Mouse (Mus musculus): ENCODE measurements around the gene Zfp106. TPM values are rescaled to one million over a fixed set of nuclear protein-coding genes. Genes with fewer than 3 reads are reported as not detected.
A peak's percentile ranks its signal among the peaks of the same experiment; 100 is the strongest.

Zfp106 gene
- polyA plus RNA-seq, 1 experiment: 87.6 TPM

DNA sequence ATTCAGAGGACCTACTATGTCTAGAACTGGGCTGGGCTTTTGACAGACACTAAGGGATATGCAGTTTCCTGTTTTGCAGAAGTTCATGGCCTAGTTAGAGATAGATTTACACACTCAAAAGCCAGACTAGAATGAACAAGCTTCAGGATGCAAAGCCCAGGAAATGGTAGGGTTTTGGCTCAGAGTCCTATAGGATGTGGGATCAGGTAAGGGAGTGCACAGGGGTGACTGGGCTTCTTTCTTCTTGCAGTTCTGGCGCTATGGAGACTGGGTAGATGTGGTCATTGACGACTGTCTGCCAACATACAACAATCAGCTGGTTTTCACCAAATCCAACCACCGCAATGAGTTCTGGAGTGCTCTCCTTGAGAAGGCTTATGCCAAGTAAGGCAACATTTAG lies 79.4 kb downstream of the Zfp106 start:
- H3K27me3 ChIP-seq (ENCODE audit: control insufficient read depth, insufficient read depth, low read length): no peaks in the 10 kb centered on the region
- TF ChIP-seq POLR2A (IDR thresholded peaks at IDR 0.05; ENCODE audit: control insufficient read depth, extremely low read depth, insufficient read depth, low read length, poor library complexity): no peak
- no peak for TF ChIP-seq CTCF (IDR thresholded peaks at IDR 0.05; ENCODE audit: borderline replicate concordance, control insufficient read depth, extremely low read depth, insufficient read depth, low read length, poor library complexity)
- H3K4me3 ChIP-seq (ENCODE audit: control insufficient read depth, insufficient read depth, low read length): no peak overlapping the region
- 89% methylated on average over 3 of the region's 3 CpGs for WGBS
- H3K4me1 ChIP-seq (replicated peaks; ENCODE audit: control insufficient read depth, insufficient read depth, low read length): peaks cover 51% of the 10 kb centered on the region
- H3K36me3 ChIP-seq (ENCODE audit: control insufficient read depth, insufficient read depth, low read length): no peaks in the 10 kb centered on the region
- no peak for DNase-seq
- peak overlapping the region; percentile 98 for H3K27ac ChIP-seq (ENCODE audit: control insufficient read depth, insufficient read depth, low read length)

DNA sequence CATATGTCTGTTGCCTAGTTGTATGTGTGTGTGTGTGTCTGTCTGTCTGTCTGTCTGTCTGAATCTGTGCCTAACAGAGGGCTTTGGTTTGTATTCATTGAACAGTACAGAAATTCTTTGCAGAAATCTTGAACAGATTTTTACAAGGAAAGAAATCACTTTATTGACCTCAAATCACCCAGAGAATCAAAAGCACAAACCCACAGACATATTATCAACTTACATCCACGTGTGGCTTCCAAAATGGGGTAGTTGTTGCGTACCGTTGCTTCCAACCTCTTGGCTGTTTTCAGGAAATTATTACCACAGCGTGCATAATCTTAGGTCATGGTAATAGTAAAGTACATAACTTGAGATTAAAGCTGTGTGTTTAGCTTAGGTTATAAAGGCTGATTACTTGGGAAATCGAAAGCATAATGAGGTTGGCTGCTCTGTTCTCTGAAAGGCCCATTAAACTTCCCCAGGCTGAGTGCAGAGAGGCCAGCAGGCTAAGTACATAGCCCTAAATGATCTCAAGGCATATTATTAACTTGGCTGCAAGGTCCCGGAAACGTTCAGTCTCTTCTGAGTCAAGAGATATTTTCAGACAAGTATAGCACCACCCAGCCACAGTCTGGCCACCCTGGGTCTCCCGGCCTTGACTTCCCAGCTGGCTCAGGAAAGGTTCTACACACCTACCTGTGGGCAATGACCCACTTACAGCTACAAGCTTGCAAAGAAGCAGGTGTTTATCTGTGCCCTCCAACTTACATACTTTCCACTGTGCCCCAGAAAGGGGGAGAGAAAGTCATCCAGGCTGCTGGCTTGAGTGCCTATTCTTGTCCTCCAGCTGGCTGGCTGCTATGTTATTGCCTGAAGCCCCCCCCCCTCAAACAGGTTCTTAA lies 80.9 kb downstream of the Zfp106 start:
- Histone ChIP-seq H3K27ac (ENCODE audit: control insufficient read depth, insufficient read depth, low read length) (peak overlapping the region; percentile 98), H3K4me1 (replicated peaks; ENCODE audit: control insufficient read depth, insufficient read depth, low read length) (peaks cover 51% of the 10 kb centered on the region), H3K27me3 (ENCODE audit: control insufficient read depth, insufficient read depth, low read length) (no peaks in the 10 kb centered on the region), H3K36me3 (ENCODE audit: control insufficient read depth, insufficient read depth, low read length) (no peaks in the 10 kb centered on the region), H3K4me3 (ENCODE audit: control insufficient read depth, insufficient read depth, low read length) (no peak overlapping the region)
- 27% methylated on average over 8 of the region's 8 CpGs for WGBS
- TF ChIP-seq POLR2A (IDR thresholded peaks at IDR 0.05; ENCODE audit: control insufficient read depth, extremely low read depth, insufficient read depth, low read length, poor library complexity) (no peak), CTCF (IDR thresholded peaks at IDR 0.05; ENCODE audit: borderline replicate concordance, control insufficient read depth, extremely low read depth, insufficient read depth, low read length, poor library complexity) (no peak)
- peak; percentile 69 for DNase-seq

- TF ChIP-seq CTCF (IDR thresholded peaks at IDR 0.05; ENCODE audit: borderline replicate concordance, control insufficient read depth, extremely low read depth, insufficient read depth, low read length, poor library complexity): no peak
- TF ChIP-seq POLR2A (IDR thresholded peaks at IDR 0.05; ENCODE audit: control insufficient read depth, extremely low read depth, insufficient read depth, low read length, poor library complexity): no peak
- H3K36me3 ChIP-seq (ENCODE audit: control insufficient read depth, insufficient read depth, low read length): no peaks in the 10 kb centered on the region
- 74% methylated on average over 8 of the region's 8 CpGs for WGBS
- no peaks in the 10 kb centered on the region for H3K27me3 ChIP-seq (ENCODE audit: control insufficient read depth, insufficient read depth, low read length)
- DNase-seq: no peak
- H3K4me3 ChIP-seq (ENCODE audit: control insufficient read depth, insufficient read depth, low read length): no peak overlapping the region
- H3K27ac ChIP-seq (ENCODE audit: control insufficient read depth, insufficient read depth, low read length): peak overlapping the region; percentile 26
- peaks cover 51% of the 10 kb centered on the region for H3K4me1 ChIP-seq (replicated peaks; ENCODE audit: control insufficient read depth, insufficient read depth, low read length)
Observed at GRCm38 (mm10) chr2:120481921-120482320, 81.7 kb downstream of the Zfp106 start.

DNA sequence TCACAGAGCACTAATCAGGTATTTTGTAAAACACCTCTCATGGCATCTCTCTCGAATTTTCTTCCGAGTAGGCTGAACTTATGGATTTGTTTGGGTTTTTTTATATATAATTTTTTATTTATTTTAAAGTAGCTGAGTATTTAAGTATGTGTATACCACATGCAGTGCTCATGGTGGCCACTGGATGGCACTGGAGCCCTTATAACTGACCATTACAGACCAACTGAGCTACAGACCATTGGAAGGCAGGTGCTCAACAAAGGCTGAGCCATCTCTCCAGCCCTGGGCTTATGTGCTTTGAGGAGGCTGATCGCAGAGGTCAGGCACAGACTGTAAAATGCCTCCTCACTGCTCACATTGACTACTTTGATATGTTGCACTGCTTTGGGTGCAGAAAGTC lies 85.0 kb downstream of the Zfp106 start:
- DNase-seq: peak; percentile 86
- H3K4me1 ChIP-seq (replicated peaks; ENCODE audit: control insufficient read depth, insufficient read depth, low read length): peaks cover 28% of the 10 kb centered on the region
- no peak for TF ChIP-seq POLR2A (IDR thresholded peaks at IDR 0.05; ENCODE audit: control insufficient read depth, extremely low read depth, insufficient read depth, low read length, poor library complexity)
- TF ChIP-seq CTCF (IDR thresholded peaks at IDR 0.05; ENCODE audit: borderline replicate concordance, control insufficient read depth, extremely low read depth, insufficient read depth, low read length, poor library complexity): peak; percentile 42; the same call in 1 of the 2 replicates
- 45% methylated on average over 3 of the region's 3 CpGs for WGBS
- H3K27ac ChIP-seq (ENCODE audit: control insufficient read depth, insufficient read depth, low read length): no peak overlapping the region
- H3K27me3 ChIP-seq (ENCODE audit: control insufficient read depth, insufficient read depth, low read length): no peaks in the 10 kb centered on the region
- H3K36me3 ChIP-seq (ENCODE audit: control insufficient read depth, insufficient read depth, low read length): no peaks in the 10 kb centered on the region
- no peak overlapping the region for H3K4me3 ChIP-seq (ENCODE audit: control insufficient read depth, insufficient read depth, low read length)

DNA sequence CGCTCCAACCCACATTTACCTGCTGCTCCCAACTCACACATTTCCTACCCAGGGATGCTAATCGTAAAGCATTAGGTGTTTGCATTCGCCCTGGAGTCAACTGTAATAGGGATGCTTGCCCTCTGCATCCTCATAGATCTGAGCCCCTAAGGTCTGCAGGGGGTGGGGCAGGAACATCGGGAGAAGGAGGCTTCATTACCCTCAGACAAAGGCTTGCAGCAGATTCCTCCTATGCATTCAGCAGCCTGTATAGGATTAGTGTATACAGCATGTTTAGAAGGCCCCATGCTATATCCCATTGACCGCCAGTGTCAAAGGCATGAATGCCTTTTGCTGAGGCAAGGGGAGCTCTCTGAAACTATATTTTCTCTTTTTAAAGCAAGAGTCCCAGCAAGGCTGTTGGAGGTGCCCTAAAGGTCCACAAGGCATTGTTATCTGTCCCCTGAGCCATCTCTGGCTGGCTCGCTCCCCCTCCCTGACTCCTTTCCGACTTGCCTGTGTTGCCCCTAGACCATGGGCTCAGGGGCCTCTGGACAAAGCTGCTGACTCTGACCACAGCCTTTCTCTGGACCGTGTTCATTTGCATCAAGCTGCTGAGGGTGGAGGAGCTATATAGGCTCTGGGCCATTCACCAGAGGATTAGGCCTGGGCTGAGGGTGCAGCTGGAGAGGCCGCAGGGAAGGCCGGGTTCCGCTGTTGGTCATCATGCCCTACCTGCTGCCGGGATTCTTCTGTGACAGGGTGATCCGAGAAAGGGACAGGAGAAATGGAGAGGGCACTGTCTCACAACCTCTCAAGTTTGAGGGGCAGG lies 87.2 kb downstream of the Zfp106 start:
- peaks cover 13% of the 10 kb centered on the region for H3K4me1 ChIP-seq (replicated peaks; ENCODE audit: control insufficient read depth, insufficient read depth, low read length)
- no peak overlapping the region for H3K4me3 ChIP-seq (ENCODE audit: control insufficient read depth, insufficient read depth, low read length)
- H3K27ac ChIP-seq (ENCODE audit: control insufficient read depth, insufficient read depth, low read length): no peak overlapping the region
- WGBS: 93% methylated on average over 13 of the region's 13 CpGs
- H3K27me3 ChIP-seq (ENCODE audit: control insufficient read depth, insufficient read depth, low read length): no peaks in the 10 kb centered on the region
- no peak for TF ChIP-seq POLR2A (IDR thresholded peaks at IDR 0.05; ENCODE audit: control insufficient read depth, extremely low read depth, insufficient read depth, low read length, poor library complexity)
- no peak for TF ChIP-seq CTCF (IDR thresholded peaks at IDR 0.05; ENCODE audit: borderline replicate concordance, control insufficient read depth, extremely low read depth, insufficient read depth, low read length, poor library complexity)
- no peaks in the 10 kb centered on the region for H3K36me3 ChIP-seq (ENCODE audit: control insufficient read depth, insufficient read depth, low read length)
- no peak for DNase-seq

GRCm38 (mm10) chr2:120470856-120471255 lies 92.8 kb downstream of the Zfp106 start:
- 78% methylated on average over 4 of the region's 4 CpGs for WGBS
- no peaks in the 10 kb centered on the region for H3K27me3 ChIP-seq (ENCODE audit: control insufficient read depth, insufficient read depth, low read length)
- TF ChIP-seq CTCF (IDR thresholded peaks at IDR 0.05; ENCODE audit: borderline replicate concordance, control insufficient read depth, extremely low read depth, insufficient read depth, low read length, poor library complexity): no peak
- no peak for TF ChIP-seq POLR2A (IDR thresholded peaks at IDR 0.05; ENCODE audit: control insufficient read depth, extremely low read depth, insufficient read depth, low read length, poor library complexity)

More at GRCm38 (mm10) chr2:120470856-120471255, 92.8 kb downstream of the Zfp106 start:
- Histone ChIP-seq H3K4me3 (ENCODE audit: control insufficient read depth, insufficient read depth, low read length) (no peak overlapping the region), H3K36me3 (ENCODE audit: control insufficient read depth, insufficient read depth, low read length) (no peaks in the 10 kb centered on the region), H3K27ac (ENCODE audit: control insufficient read depth, insufficient read depth, low read length) (no peak overlapping the region), H3K4me1 (replicated peaks; ENCODE audit: control insufficient read depth, insufficient read depth, low read length) (peaks cover 18% of the 10 kb centered on the region)
- no peak for DNase-seq
